Mouse (Mus musculus) hindbrain, embryonic 12.5 days (tissue): ENCODE data around the gene Mab21l1. TPM values are rescaled to one million over a fixed set of nuclear protein-coding genes. Genes with fewer than 3 reads are reported as not detected.
A peak's percentile ranks its signal among the peaks of the same experiment; 100 is the strongest.

Experiments
- ATAC-seq: fragments of 200-750 bp; cut with Nextera tagmentation; 2 replicates; pipeline ENCODE4 v1.8.0; 2017; ENCODE audit warnings: moderate TSS enrichment; ENCODE audit not compliant: low FRiP score
- H3K27ac ChIP-seq: fragments of 300-500 bp; sonication (generic); 2 replicates; pipeline ENCODE4 v1.5.1; 2016; ENCODE audit warnings: mild to moderate bottlenecking
- H3K27me3 ChIP-seq: fragments of 300-500 bp; sonication (generic); 2 replicates; pipeline ENCODE4 v1.6.1; 2016; ENCODE audit warnings: mild to moderate bottlenecking
- H3K36me3 ChIP-seq: fragments of 300-500 bp; sonication (generic); 2 replicates; pipeline ENCODE4 v1.6.1; 2016; ENCODE audit warnings: mild to moderate bottlenecking
- H3K4me1 ChIP-seq: fragments of 300-500 bp; sonication (generic); 2 replicates; pipeline ENCODE4 v1.6.1; 2016
- H3K4me2 ChIP-seq: fragments of 300-500 bp; sonication (generic); replicated peaks from 2 replicates; pipeline ENCODE4 v1.6.1; 2016; ENCODE audit warnings: mild to moderate bottlenecking
- H3K4me3 ChIP-seq: fragments of 300-500 bp; sonication (generic); 2 replicates; pipeline ENCODE4 v1.5.1; 2016; ENCODE audit warnings: mild to moderate bottlenecking
- H3K9ac ChIP-seq: fragments of 300-500 bp; sonication (generic); 2 replicates; pipeline ENCODE4 v1.6.1; 2016; ENCODE audit warnings: mild to moderate bottlenecking, moderate library complexity
- H3K9me3 ChIP-seq: fragments of 300-500 bp; sonication (generic); replicated peaks from 2 replicates; pipeline ENCODE4 v1.6.1; 2016; ENCODE audit warnings: mild to moderate bottlenecking
- WGBS: fragments of 180-500 bp; shearing (Covaris S2); methylation state at CpG from one replicate; pipeline ENCODE4 v1.1.7; 2016; 5-methylcytosine and 5-hydroxymethylcytosine counted together
- polyA plus RNA-seq: library from polyadenylated mRNA; unstranded; fragments of >200 nt; fragmentation: Nextera tagmentation; extraction: Ambion mirVana; gene quantifications from 2 replicates; pipeline ENCODE4 v1.2.1, GENCODE M21; 2016

Gene Mab21l1
- polyA plus RNA-seq, 1 experiment from 2014 or later, result 104 TPM

- peak; percentile 79 for ATAC-seq
- no peaks in the 10 kb centered on the region for H3K36me3 ChIP-seq
- H3K4me3 ChIP-seq, result no peak overlapping the region
- no peaks in the 10 kb centered on the region for H3K9me3 ChIP-seq
- peak overlapping the region; percentile 78 for H3K27ac ChIP-seq
- H3K4me2 ChIP-seq, result 0 out of 2 replicates have a peak overlapping the region, but pooled peaks have one; percentile 11
- peaks cover 4% of the 10 kb centered on the region; the same call in 1 of the 2 replicates for H3K27me3 ChIP-seq
- WGBS, result 25% methylated on average over 11 of the region's 11 CpGs
- peaks cover 30% of the 10 kb centered on the region for H3K4me1 ChIP-seq
- H3K9ac ChIP-seq, result no peak overlapping the region
Measured at GRCm38 (mm10) chr3:55755805-55756601, 26.3 kb upstream of the Mab21l1 start.

GRCm38 (mm10) chr3:55756602-55757190, 25.6 kb upstream of the Mab21l1 start:
- H3K27ac ChIP-seq, result peak overlapping the region; percentile 78
- 50% methylated on average over 11 of the region's 11 CpGs for WGBS

GRCm38 (mm10) chr3:55758297-55758696, 24.0 kb upstream of the Mab21l1 start:
- no peak overlapping the region for H3K9ac ChIP-seq

More at GRCm38 (mm10) chr3:55756602-55757190, 25.6 kb upstream of the Mab21l1 start:
- Histone ChIP-seq H3K36me3 (no peaks in the 10 kb centered on the region), H3K4me1 (peaks cover 23% of the 10 kb centered on the region), H3K9ac (no peak overlapping the region), H3K4me3 (no peak overlapping the region), H3K9me3 (no peaks in the 10 kb centered on the region), H3K4me2 (0 out of 2 replicates have a peak overlapping the region, but pooled peaks have one; percentile 11), H3K27me3 (peaks cover 4% of the 10 kb centered on the region; the same call in 1 of the 2 replicates)
- ATAC-seq, result peak; percentile 67

GRCm38 (mm10) chr3:55763591-55763990, 18.7 kb upstream of the Mab21l1 start:
- Histone ChIP-seq H3K4me2 (no peak overlapping the region), H3K9me3 (no peaks in the 10 kb centered on the region), H3K9ac (no peak overlapping the region), H3K27ac (no peak overlapping the region), H3K4me1 (no peaks in the 10 kb centered on the region), H3K4me3 (no peak overlapping the region), H3K36me3 (no peaks in the 10 kb centered on the region), H3K27me3 (no peaks in the 10 kb centered on the region; the same call in 1 of the 2 replicates)
- WGBS, result 27% methylated on average over 8 of the region's 8 CpGs
- ATAC-seq, result no peak

More at GRCm38 (mm10) chr3:55758297-55758696, 24.0 kb upstream of the Mab21l1 start:
- peaks cover 4% of the 10 kb centered on the region; the same call in 1 of the 2 replicates for H3K27me3 ChIP-seq
- H3K27ac ChIP-seq, result no peak overlapping the region
- ATAC-seq, result no peak
- WGBS, result 56% methylated on average over 8 of the region's 8 CpGs
- no peak overlapping the region for H3K4me3 ChIP-seq
- no peaks in the 10 kb centered on the region for H3K9me3 ChIP-seq
- H3K4me1 ChIP-seq, result peaks cover 22% of the 10 kb centered on the region
- H3K4me2 ChIP-seq, result no peak overlapping the region
- no peaks in the 10 kb centered on the region for H3K36me3 ChIP-seq

- H3K27ac ChIP-seq, result no peak overlapping the region
- H3K9ac ChIP-seq, result no peak overlapping the region
- no peaks in the 10 kb centered on the region for H3K4me1 ChIP-seq
- H3K36me3 ChIP-seq, result no peaks in the 10 kb centered on the region
- no peak for ATAC-seq
- WGBS, result 91% methylated on average over 2 of the region's 2 CpGs
- no peak overlapping the region for H3K4me2 ChIP-seq
- no peaks in the 10 kb centered on the region for H3K27me3 ChIP-seq
- H3K4me3 ChIP-seq, result no peak overlapping the region
- no peaks in the 10 kb centered on the region for H3K9me3 ChIP-seq
Measured at GRCm38 (mm10) chr3:55768654-55769053, 13.7 kb upstream of the Mab21l1 start.

GRCm38 (mm10) chr3:55769308-55769707, 13.0 kb upstream of the Mab21l1 start:
- no peaks in the 10 kb centered on the region for H3K9me3 ChIP-seq
- no peak overlapping the region; the same call in 1 of the 2 replicates for H3K27ac ChIP-seq
- no peak overlapping the region for H3K9ac ChIP-seq
- no peak overlapping the region for H3K4me3 ChIP-seq
- 58% methylated on average over 2 of the region's 2 CpGs for WGBS
- H3K4me2 ChIP-seq, result no peak overlapping the region
- no peaks in the 10 kb centered on the region for H3K36me3 ChIP-seq
- no peak for ATAC-seq
- H3K27me3 ChIP-seq, result no peaks in the 10 kb centered on the region
- no peaks in the 10 kb centered on the region for H3K4me1 ChIP-seq

- Histone ChIP-seq H3K9me3 (no peaks in the 10 kb centered on the region), H3K27ac (peak overlapping the region; percentile 74), H3K4me3 (no peak overlapping the region), H3K9ac (no peak overlapping the region), H3K36me3 (no peaks in the 10 kb centered on the region), H3K27me3 (peaks cover 5% of the 10 kb centered on the region; the same call in 1 of the 2 replicates), H3K4me1 (peaks cover 13% of the 10 kb centered on the region), H3K4me2 (no peak overlapping the region)
- 31% methylated on average over 6 of the region's 6 CpGs for WGBS
- ATAC-seq, result peak; percentile 74
Measured at GRCm38 (mm10) chr3:55774203-55774602, 8.1 kb upstream of the Mab21l1 start.

- peak; percentile 55 for ATAC-seq
Measured at GRCm38 (mm10) chr3:55775245-55775644, 7.1 kb upstream of the Mab21l1 start.

GRCm38 (mm10) chr3:55775753-55776152, 6.6 kb upstream of the Mab21l1 start:
- Histone ChIP-seq H3K9me3 (no peaks in the 10 kb centered on the region), H3K27me3 (peaks cover 8% of the 10 kb centered on the region; the same call in 1 of the 2 replicates), H3K4me1 (peaks cover 25% of the 10 kb centered on the region), H3K27ac (peak overlapping the region; percentile 44; the same call in 1 of the 2 replicates), H3K4me2 (no peak overlapping the region), H3K4me3 (no peak overlapping the region), H3K9ac (no peak overlapping the region), H3K36me3 (no peaks in the 10 kb centered on the region)
- ATAC-seq, result no peak
- 78% methylated on average over 6 of the region's 6 CpGs for WGBS

More at GRCm38 (mm10) chr3:55775245-55775644, 7.1 kb upstream of the Mab21l1 start:
- H3K4me2 ChIP-seq, result no peak overlapping the region
- H3K27ac ChIP-seq, result peak overlapping the region; percentile 70; the same call in 1 of the 2 replicates
- no peak overlapping the region for H3K9ac ChIP-seq
- H3K36me3 ChIP-seq, result no peaks in the 10 kb centered on the region
- WGBS, result 14% methylated on average over 7 of the region's 7 CpGs
- H3K9me3 ChIP-seq, result no peaks in the 10 kb centered on the region
- H3K4me1 ChIP-seq, result peaks cover 20% of the 10 kb centered on the region
- peaks cover 7% of the 10 kb centered on the region; the same call in 1 of the 2 replicates for H3K27me3 ChIP-seq
- H3K4me3 ChIP-seq, result no peak overlapping the region

GRCm38 (mm10) chr3:55777501-55777900, 4.8 kb upstream of the Mab21l1 start:
- no peak overlapping the region for H3K4me2 ChIP-seq
- H3K9ac ChIP-seq, result no peak overlapping the region
- H3K36me3 ChIP-seq, result no peaks in the 10 kb centered on the region
- H3K4me3 ChIP-seq, result no peak overlapping the region
- ATAC-seq, result no peak
- H3K4me1 ChIP-seq, result peaks cover 40% of the 10 kb centered on the region
- H3K27me3 ChIP-seq, result peaks cover 12% of the 10 kb centered on the region; the same call in 1 of the 2 replicates
- H3K9me3 ChIP-seq, result no peaks in the 10 kb centered on the region
- H3K27ac ChIP-seq, result peak overlapping the region; percentile 55; the same call in 1 of the 2 replicates
- WGBS, result 54% methylated on average over 4 of the region's 4 CpGs

GRCm38 (mm10) chr3:55778764-55779730, 3.3 kb upstream of the Mab21l1 start:
- Histone ChIP-seq H3K9ac (no peak overlapping the region), H3K9me3 (no peaks in the 10 kb centered on the region), H3K4me2 (peak overlapping the region; percentile 30; the same call in 1 of the 2 replicates), H3K27ac (peak overlapping the region; percentile 76), H3K27me3 (peaks cover 12% of the 10 kb centered on the region; the same call in 1 of the 2 replicates), H3K4me3 (no peak overlapping the region), H3K36me3 (no peaks in the 10 kb centered on the region), H3K4me1 (peaks cover 53% of the 10 kb centered on the region)
- no peak for ATAC-seq
- WGBS, result 24% methylated on average over 8 of the region's 8 CpGs
